In genomic region chr7:67044121-67044817, GRCm38 (mm10) we compare ENCODE assay signal across 13 mouse cellular contexts.
DNase-seq lines count a peak whose midpoint lies in the region; ATAC-seq and TF ChIP-seq lines count a peak whose summit lies in the region.
"Had no signal": no experiment of that assay in that cellular context is flagged by ENCODE, and none has a peak within 500 bp of the region (broad histone marks: within the 10 kb centered on the region; RNA-seq: fewer than 3 reads in every experiment).

No protein-coding gene starts in this region.

- no peaks in the 10 kb centered on the region; the same call in 1 of the 2 replicates for H3K9me3 ChIP-seq in embryonic facial prominence, embryonic 13.5 days
- H3K9me3 ChIP-seq in embryonic facial prominence, embryonic 10.5 days = no peaks in the 10 kb centered on the region
- no peaks in the 10 kb centered on the region for H3K9me3 ChIP-seq in lung, embryonic 14.5 days (ENCODE audit: low read depth, low read length)
- H3K9me3 ChIP-seq in limb, embryonic 14.5 days (ENCODE audit: control insufficient read depth, low read length) = no peaks in the 10 kb centered on the region
- H3K9me3 ChIP-seq: liver, embryonic 12.5 days had no signal

- WGBS in embryonic facial prominence, embryonic 13.5 days = 90% methylated on average over 15 of the region's 15 CpGs
- WGBS in embryonic facial prominence, embryonic 10.5 days = 92% methylated on average over 15 of the region's 15 CpGs
- 60% methylated on average over 15 of the region's 15 CpGs for WGBS in lung, embryonic 14.5 days
- 87% methylated on average over 15 of the region's 15 CpGs for WGBS in limb, embryonic 14.5 days

- no peak overlapping the region for H3K4me3 ChIP-seq in embryonic facial prominence, embryonic 13.5 days
- H3K4me3 ChIP-seq in embryonic facial prominence, embryonic 10.5 days = no peak overlapping the region
- no peak overlapping the region for H3K4me3 ChIP-seq in lung, embryonic 14.5 days (ENCODE audit: low read depth, low read length)
- no peak overlapping the region for H3K4me3 ChIP-seq in limb, embryonic 14.5 days (replicated peaks; ENCODE audit: low read length)
- H3K4me3 ChIP-seq: erythroblast, embryonic 14.5 days; liver, embryonic 12.5 days had no signal

- no peak for TF ChIP-seq POLR2A in limb, embryonic 14.5 days (IDR thresholded peaks at IDR 0.05; ENCODE audit: borderline replicate concordance, extremely low read depth, insufficient read depth, insufficient read length)

- no peak overlapping the region for H3K9ac ChIP-seq in embryonic facial prominence, embryonic 13.5 days
- no peak overlapping the region for H3K9ac ChIP-seq in lung, embryonic 14.5 days
- H3K9ac ChIP-seq in limb, embryonic 14.5 days (ENCODE audit: low read depth, low read length, severe bottlenecking) = no peak overlapping the region
- H3K9ac ChIP-seq: liver, embryonic 12.5 days had no signal

- H3K36me3 ChIP-seq in embryonic facial prominence, embryonic 13.5 days = peaks cover 26% of the 10 kb centered on the region
- no peaks in the 10 kb centered on the region for H3K36me3 ChIP-seq in embryonic facial prominence, embryonic 10.5 days (replicated peaks)
- H3K36me3 ChIP-seq in lung, embryonic 14.5 days (ENCODE audit: insufficient read depth) = no peaks in the 10 kb centered on the region
- H3K36me3 ChIP-seq in limb, embryonic 14.5 days (ENCODE audit: control insufficient read depth, insufficient read depth, low read length) = no peaks in the 10 kb centered on the region
- H3K36me3 ChIP-seq: liver, embryonic 12.5 days had no signal

- no peak for ATAC-seq in embryonic facial prominence, embryonic 13.5 days (ENCODE audit: insufficient number of reproducible peaks, insufficient read depth, low FRiP score, low TSS enrichment, low read depth)
- peak; percentile 50; the same call in 1 of the 2 replicates for ATAC-seq in lung, embryonic 14.5 days (ENCODE audit: insufficient read depth)
- no peak; the same call in 1 of the 2 replicates for ATAC-seq in limb, embryonic 14.5 days (ENCODE audit: low FRiP score, low read depth)
- ATAC-seq in megakaryocyte-erythroid progenitor cell, adult 5-6 weeks (replicated peaks; ENCODE audit: low FRiP score, low TSS enrichment, poor library complexity, severe bottlenecking) = no peak
- ATAC-seq: liver, embryonic 12.5 days had no signal

- no peak for DNase-seq in embryonic facial prominence, embryonic 10.5 days (ENCODE audit: low spot score)
- peak; percentile 63 for DNase-seq in lung, embryonic 14.5 days
- DNase-seq in lung, postnatal 36 days = no peak
- DNase-seq in heart, adult 9 months (ENCODE audit: low spot score in 2 of 2) = peak; percentile 56 to 68
- DNase-seq in limb, embryonic 14.5 days (ENCODE audit: low spot score) = peak; percentile 28
- DNase-seq in cerebellum, postnatal 10 days = no peak
- DNase-seq: cerebellum, postnatal 36 days; kidney, adult 11 months; thymus, postnatal 4 days had no signal

- peak overlapping the region; percentile 55 for H3K27ac ChIP-seq in embryonic facial prominence, embryonic 13.5 days
- no peak overlapping the region for H3K27ac ChIP-seq in embryonic facial prominence, embryonic 10.5 days (replicated peaks)
- H3K27ac ChIP-seq in lung, embryonic 14.5 days (ENCODE audit: low read depth) = peak overlapping the region; percentile 37
- H3K27ac ChIP-seq in limb, embryonic 14.5 days (replicated peaks; ENCODE audit: low read depth, low read length) = peak overlapping the region; percentile 38; the same call in 1 of the 2 replicates
- H3K27ac ChIP-seq: liver, embryonic 12.5 days had no signal

- H3K4me1 ChIP-seq in embryonic facial prominence, embryonic 13.5 days = peaks cover 8% of the 10 kb centered on the region; the same call in 1 of the 2 replicates
- H3K4me1 ChIP-seq in embryonic facial prominence, embryonic 10.5 days = peaks cover 6% of the 10 kb centered on the region
- no peaks in the 10 kb centered on the region for H3K4me1 ChIP-seq in lung, embryonic 14.5 days (ENCODE audit: insufficient read depth)
- peaks cover 5% of the 10 kb centered on the region; the same call in 1 of the 2 replicates for H3K4me1 ChIP-seq in limb, embryonic 14.5 days (ENCODE audit: control insufficient read depth, insufficient read depth, low read length)
- H3K4me1 ChIP-seq: liver, embryonic 12.5 days had no signal

- no peak overlapping the region for H3K4me2 ChIP-seq in embryonic facial prominence, embryonic 13.5 days
- H3K4me2 ChIP-seq in lung, embryonic 14.5 days = no peak overlapping the region
- no peak overlapping the region for H3K4me2 ChIP-seq in limb, embryonic 14.5 days (replicated peaks; ENCODE audit: low read depth, low read length, severe bottlenecking)
- H3K4me2 ChIP-seq: liver, embryonic 12.5 days had no signal

- no peaks in the 10 kb centered on the region for H3K27me3 ChIP-seq in embryonic facial prominence, embryonic 13.5 days
- H3K27me3 ChIP-seq in embryonic facial prominence, embryonic 10.5 days (replicated peaks; ENCODE audit: low read depth, poor library complexity, severe bottlenecking) = no peaks in the 10 kb centered on the region
- H3K27me3 ChIP-seq in lung, embryonic 14.5 days (ENCODE audit: insufficient read depth, low read length) = no peaks in the 10 kb centered on the region
- no peaks in the 10 kb centered on the region for H3K27me3 ChIP-seq in limb, embryonic 14.5 days (ENCODE audit: control insufficient read depth, insufficient read depth, low read length)
- H3K27me3 ChIP-seq: liver, embryonic 12.5 days had no signal

- TF ChIP-seq CTCF in lung, embryonic 14.5 days (IDR thresholded peaks at IDR 0.05; ENCODE audit: low read depth) = no peak

Comparison
In these comparisons a context has a peak if more than half of its experiments do, and no peak if none do; other contexts are left out.
1. DNase-seq: peak in lung, embryonic 14.5 days (single experiment), heart, adult 9 months (2 of 2) and limb, embryonic 14.5 days (single experiment); none in embryonic facial prominence, embryonic 10.5 days (single experiment), lung, postnatal 36 days (single experiment) and cerebellum, postnatal 10 days (0 of 2).